Mouse (Mus musculus): ENCODE data around the gene Nsg2.
"Not testable (repeated sequence)": the region's sequence is repeated elsewhere in the genome, so short reads cannot be mapped to it uniquely, and the experiment has no call there.

The Nsg2 gene

GRCm38 (mm10) chr11:32000281-32000680, at the start of gene Nsg2:
Gene Nsg2 (plus strand): TSS chr11:32000463.
- DNase-seq (ENCODE audit: inconsistent ontology term), result peak; percentile 82

- DNase-seq (ENCODE audit: inconsistent ontology term), result no peak
Observed at GRCm38 (mm10) chr11:31960071-31960470, 40.2 kb upstream of the Nsg2 start.

- DNase-seq (ENCODE audit: inconsistent ontology term), result no peak
Observed at GRCm38 (mm10) chr11:31963993-31964392, 36.3 kb upstream of the Nsg2 start.

DNA sequence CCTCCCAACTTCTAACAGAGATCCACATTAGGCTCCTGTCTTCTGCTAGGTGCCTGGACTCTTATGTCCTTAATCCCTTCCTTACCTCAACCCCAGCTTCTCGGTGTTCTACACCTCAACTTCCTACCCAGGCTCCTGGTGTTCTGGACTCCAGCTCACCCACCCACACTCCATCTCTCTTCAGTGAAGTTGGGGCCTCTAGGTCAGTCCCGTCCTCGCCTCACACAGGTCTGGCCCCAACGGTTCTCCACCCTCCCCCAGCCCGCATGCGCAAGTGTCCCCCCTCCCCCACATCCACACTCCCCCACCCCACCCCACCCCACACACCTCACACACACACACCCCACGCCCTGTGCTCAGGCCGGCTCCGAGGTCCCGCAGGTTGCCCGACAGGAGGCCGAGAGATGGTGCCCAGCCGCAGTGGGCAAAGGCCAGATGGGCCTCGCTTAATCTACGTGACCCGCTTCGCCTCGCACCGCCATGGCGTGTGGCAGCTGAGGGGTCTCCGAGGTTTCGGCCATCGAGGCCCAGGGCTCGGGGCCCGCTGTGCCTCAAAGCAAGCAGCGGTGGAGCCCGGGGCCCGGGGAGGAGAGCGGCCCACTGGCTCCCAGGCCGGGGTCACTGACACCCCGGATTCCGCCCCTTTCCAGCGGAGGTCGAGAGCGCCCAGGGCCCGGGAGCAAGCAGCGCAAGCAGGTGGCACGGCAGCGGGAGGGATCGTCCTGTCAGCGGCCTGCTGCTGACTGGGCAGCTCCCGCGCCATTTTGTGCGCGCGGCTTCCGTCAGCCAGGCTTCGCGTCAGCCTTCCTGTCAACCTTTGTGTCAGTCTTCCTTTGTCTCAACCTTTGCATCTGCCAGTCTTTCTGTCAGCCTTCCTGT, 34.8 kb upstream of the Nsg2 start, which contains the start of gene 4930524B15Rik:
4930524B15Rik (plus strand) TSS at position 337 of the 879 bp plus-strand sequence.
- DNase-seq (ENCODE audit: inconsistent ontology term), result no peak

GRCm38 (mm10) chr11:31974132-31974531, 26.1 kb upstream of the Nsg2 start:
- no peak for DNase-seq (ENCODE audit: inconsistent ontology term)

DNA sequence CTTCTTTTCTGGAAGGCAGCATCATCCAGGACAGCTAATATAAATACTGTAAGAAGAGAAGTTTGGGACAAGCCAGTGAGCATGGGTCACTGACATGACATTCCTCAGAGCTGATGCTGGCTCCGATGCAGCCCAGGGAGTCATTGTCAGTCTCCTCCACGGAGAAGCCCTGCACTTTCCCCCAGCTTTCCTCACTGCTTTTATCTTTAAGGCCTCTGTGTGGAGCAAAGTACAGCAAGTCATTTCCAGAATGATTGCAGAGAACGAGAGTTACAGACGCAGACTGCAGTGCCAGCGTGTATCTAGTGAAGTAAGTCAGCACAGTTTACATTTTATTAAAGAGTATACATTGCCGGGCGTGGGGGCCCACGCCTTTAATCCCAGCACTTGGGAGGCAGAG, 25.4 kb upstream of the Nsg2 start:
- DNase-seq (ENCODE audit: inconsistent ontology term), result peak; percentile 27

DNA sequence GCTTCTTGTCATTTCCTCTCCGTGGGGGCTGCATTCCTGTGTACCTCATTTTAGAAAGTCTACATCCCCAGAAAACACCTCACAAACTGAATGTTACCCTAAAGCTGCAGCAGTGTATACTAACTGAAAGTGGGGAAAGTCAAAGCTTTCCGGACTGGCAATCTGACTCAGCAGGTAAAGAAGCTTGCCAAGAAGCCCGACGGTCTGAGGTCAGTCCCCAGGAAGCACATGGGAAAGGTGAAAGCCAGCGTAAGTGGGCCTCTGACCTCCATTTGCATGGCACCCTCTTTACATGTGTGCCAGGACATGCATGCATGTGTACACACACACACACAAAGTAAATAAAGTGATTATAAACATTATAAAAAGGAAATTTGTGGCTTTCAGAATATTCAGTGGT, 24.6 kb upstream of the Nsg2 start:
- no peak for DNase-seq (ENCODE audit: inconsistent ontology term)

DNA sequence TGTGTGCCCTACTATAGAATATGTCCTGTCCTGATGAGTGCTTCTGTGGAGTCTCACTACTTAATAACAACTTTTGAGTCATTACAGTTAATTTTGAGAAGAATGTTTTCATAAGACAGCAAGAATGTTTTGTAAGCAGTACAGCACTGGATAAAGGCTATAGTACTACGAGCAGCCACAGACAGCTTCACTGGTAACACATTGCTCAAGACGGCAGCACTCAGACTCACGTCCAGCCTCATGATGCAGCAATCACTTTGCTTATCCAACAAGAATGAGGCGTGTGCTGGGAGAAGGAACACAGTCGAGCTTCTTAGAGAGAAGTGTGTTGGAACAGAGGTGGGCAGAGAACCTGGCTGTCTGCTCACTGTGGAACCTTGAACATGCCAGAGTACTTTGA, 24.1 kb upstream of the Nsg2 start:
- no peak for DNase-seq (ENCODE audit: inconsistent ontology term)

- not testable (repeated sequence) for DNase-seq (ENCODE audit: inconsistent ontology term)
Observed at GRCm38 (mm10) chr11:31980089-31980488, 20.2 kb upstream of the Nsg2 start.

GRCm38 (mm10) chr11:31981830-31982229, 18.4 kb upstream of the Nsg2 start:
- DNase-seq (ENCODE audit: inconsistent ontology term), result no peak

- not testable (repeated sequence) for DNase-seq (ENCODE audit: inconsistent ontology term)
Observed at GRCm38 (mm10) chr11:31982247-31982943, 17.9 kb upstream of the Nsg2 start.

DNA sequence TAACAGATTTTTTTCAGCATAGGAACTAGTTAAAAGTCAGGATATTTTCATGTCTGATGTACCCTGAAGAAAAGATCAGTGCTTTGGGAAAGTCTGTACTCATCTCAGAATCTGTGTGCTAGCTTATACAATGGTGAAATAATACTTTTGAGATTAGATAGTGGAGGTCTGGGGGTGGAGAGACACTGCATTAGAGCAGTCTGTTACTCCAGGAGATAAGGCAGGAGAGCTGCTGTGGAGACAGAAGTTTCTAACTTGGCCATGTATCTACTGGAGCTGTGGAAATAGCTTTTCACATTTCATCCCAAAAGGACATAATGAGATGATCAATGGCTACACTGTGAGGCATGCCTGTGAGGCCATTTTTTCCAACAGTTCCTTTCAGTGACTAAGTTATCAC, 17.0 kb upstream of the Nsg2 start:
- no peak for DNase-seq (ENCODE audit: inconsistent ontology term)

DNA sequence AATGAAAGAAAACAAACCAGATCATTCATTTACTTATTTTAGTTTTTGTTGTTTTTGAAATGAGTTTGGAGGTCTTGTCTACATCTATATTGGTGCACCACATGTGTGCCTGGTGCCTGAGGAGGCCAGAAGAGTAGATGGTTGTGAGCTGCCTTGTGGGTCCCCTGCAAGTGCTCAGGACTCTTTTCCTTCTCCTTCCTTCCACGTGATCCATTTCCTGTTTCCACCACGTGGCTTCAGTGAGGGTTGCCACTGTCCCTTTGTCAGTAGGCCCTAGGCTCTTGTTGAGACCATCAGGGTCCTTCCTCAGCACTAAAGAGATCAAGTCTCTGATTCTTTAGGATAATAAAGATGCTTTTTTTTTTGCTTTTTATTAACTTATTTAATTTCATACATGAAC, 15.5 kb upstream of the Nsg2 start:
- no peak for DNase-seq (ENCODE audit: inconsistent ontology term)

- DNase-seq (ENCODE audit: inconsistent ontology term), result no peak
Observed at GRCm38 (mm10) chr11:31992535-31992934, 7.7 kb upstream of the Nsg2 start.

DNA sequence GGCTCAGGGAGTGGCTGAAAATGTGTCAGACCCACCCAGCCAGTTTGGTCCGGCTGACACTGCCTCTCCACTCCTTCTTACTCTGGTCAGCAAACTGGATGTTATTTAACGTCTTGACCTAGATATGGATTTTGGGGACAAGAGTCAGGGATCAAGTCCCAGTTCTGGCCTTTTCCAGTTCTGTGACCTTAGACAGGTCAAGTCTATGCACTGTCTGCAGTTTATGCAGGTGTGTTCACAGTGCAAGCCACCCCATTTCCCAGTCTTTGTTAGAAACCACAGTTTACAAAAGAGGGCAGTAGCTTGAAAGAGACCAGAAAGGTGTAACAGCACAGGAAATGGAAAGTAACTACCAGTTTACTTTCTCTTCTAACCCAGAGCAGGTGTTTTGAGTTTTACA, 547 bp upstream of the Nsg2 start:
- no peak for DNase-seq (ENCODE audit: inconsistent ontology term)

GRCm38 (mm10) chr11:32001181-32001910, 1.1 kb downstream of the Nsg2 start:
- no peak for DNase-seq (ENCODE audit: inconsistent ontology term)

DNA sequence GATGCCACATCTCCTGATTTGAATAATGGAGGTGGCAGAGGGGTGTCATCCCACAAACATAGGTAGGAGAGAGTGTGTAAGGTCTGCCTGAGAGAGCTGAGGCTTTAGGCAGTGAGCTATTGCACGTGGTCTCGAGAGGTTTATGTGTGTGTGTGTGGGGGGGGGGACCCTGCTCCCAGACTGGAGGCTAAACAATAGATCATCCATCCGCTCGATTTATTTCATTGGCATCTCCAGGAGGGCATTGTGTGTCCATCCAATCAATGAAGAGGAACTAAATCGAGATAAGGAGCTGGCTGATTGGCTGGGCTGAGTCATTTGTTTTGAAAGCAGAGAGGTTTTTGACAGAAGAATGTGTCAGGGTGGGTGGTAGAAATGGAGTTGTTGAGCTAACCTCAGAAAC, 2.4 kb downstream of the Nsg2 start:
- DNase-seq (ENCODE audit: inconsistent ontology term), result peak; percentile 71

GRCm38 (mm10) chr11:32008049-32008448, 7.8 kb downstream of the Nsg2 start:
- DNase-seq (ENCODE audit: inconsistent ontology term), result not testable (repeated sequence)

GRCm38 (mm10) chr11:32008852-32009251, 8.6 kb downstream of the Nsg2 start:
- DNase-seq (ENCODE audit: inconsistent ontology term), result no peak

DNA sequence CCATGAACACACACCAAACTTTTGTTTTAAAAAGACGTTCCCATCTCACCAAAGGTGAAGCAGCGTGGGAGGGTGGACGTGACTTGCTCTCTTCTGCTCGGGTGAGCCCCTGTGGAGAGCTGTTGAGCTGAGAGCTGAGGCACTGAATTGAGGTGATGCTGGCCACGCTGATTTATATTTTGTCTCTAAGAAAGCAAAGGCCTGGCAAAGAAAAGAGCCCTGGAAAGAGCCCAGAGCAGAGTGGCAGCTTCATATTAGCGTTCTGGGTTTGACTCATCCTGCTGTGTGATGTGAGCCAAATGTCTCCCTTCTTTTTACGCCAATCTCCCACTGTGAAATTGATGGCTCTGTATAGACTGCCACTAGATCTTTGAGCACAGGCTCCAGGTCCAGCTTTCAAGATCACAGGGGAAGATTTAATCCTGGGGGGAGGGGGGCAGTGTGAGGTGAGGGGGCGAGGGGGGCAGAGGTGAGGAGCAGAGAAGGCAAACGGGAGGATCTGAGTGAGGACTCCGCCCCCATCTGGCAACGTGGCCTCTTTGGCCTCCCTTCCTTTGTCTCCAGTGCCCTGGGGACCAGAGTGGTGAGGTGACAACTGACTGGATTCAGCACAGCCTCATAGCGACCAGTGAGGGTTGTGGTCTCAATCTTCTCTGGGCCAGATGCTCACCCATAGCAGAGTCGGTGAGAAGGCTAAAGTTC, 9.8 kb downstream of the Nsg2 start:
- DNase-seq (ENCODE audit: inconsistent ontology term), result peak; percentile 73

- no peak for DNase-seq (ENCODE audit: inconsistent ontology term)
Observed at GRCm38 (mm10) chr11:32010663-32010970, 10.4 kb downstream of the Nsg2 start.
